29 mouse cellular contexts compared by ENCODE assay signal in genomic region chr17:25294111-25294510, GRCm38 (mm10). TPM values are rescaled to one million over a fixed set of nuclear protein-coding genes. Genes with fewer than 3 reads are reported as not detected.
"Had no signal": no experiment of that assay in that cellular context is flagged by ENCODE, and none has a peak within 500 bp of the region (broad histone marks: within the 10 kb centered on the region; RNA-seq: fewer than 3 reads in every experiment).

No protein-coding gene starts in this region.

- H3K4me2 ChIP-seq: kidney, embryonic 15.5 days; limb, embryonic 15.5 days; liver, embryonic 11.5 days; lung, embryonic 15.5 days; midbrain, embryonic 13.5 days; stomach, embryonic 15.5 days had no signal

- H3K27ac ChIP-seq: kidney, embryonic 15.5 days; limb, embryonic 15.5 days; liver, embryonic 14.5 days; lung, embryonic 15.5 days; midbrain, embryonic 10.5 days; midbrain, embryonic 13.5 days; stomach, embryonic 15.5 days had no signal

- H3K36me3 ChIP-seq: kidney, embryonic 15.5 days; limb, embryonic 15.5 days; lung, embryonic 15.5 days; midbrain, embryonic 10.5 days; midbrain, embryonic 13.5 days; stomach, embryonic 15.5 days had no signal

- DNase-seq: kidney, adult 11 months; kidney, adult 8-10 months; kidney, postnatal 10 days; kidney, postnatal 36 days; lung, adult 18-20 months; lung, postnatal 10 days; lung, postnatal 36 days; right cerebral cortex, adult 18-20 months; right cerebral cortex, postnatal 14 days; right cerebral cortex, postnatal 4 days; spleen, adult 18-20 months; thymus, postnatal 25 days had no signal

- H3K4me1 ChIP-seq: kidney, embryonic 15.5 days; limb, embryonic 15.5 days; lung, embryonic 15.5 days; midbrain, embryonic 10.5 days; midbrain, embryonic 13.5 days; stomach, embryonic 15.5 days had no signal

- H3K27me3 ChIP-seq: kidney, embryonic 15.5 days; lung, embryonic 15.5 days; midbrain, embryonic 13.5 days; stomach, embryonic 15.5 days had no signal

- H3K9me3 ChIP-seq: kidney, embryonic 15.5 days; limb, embryonic 15.5 days; lung, embryonic 15.5 days; megakaryocyte, embryonic 14.5 days; midbrain, embryonic 10.5 days; midbrain, embryonic 13.5 days; stomach, embryonic 15.5 days had no signal

- H3K4me3 ChIP-seq: kidney, embryonic 15.5 days; limb, embryonic 15.5 days; lung, embryonic 15.5 days; megakaryocyte, embryonic 14.5 days; midbrain, embryonic 10.5 days; midbrain, embryonic 13.5 days; stomach, embryonic 15.5 days had no signal

- ATAC-seq: midbrain, embryonic 13.5 days; midbrain, embryonic 16.5 days had no signal

- H3K9ac ChIP-seq: kidney, embryonic 15.5 days; limb, embryonic 15.5 days; liver, embryonic 14.5 days; lung, embryonic 15.5 days; midbrain, embryonic 13.5 days; stomach, embryonic 15.5 days had no signal

RNA-seq across cellular contexts. Expression of gene Prss34, which starts 4.1 kb away (rescaled TPM):
- total RNA-seq: layer of hippocampus, postnatal 14 days; left cerebral cortex, adult 18-20 months; left cerebral cortex, postnatal 25 days; monocyte, adult 5-6 weeks had no signal
- polyA plus RNA-seq: limb, embryonic 11.5 days; liver, embryonic 11.5 days; midbrain, embryonic 10.5 days; midbrain, embryonic 13.5 days; midbrain, embryonic 16.5 days; neural tube, embryonic 14.5 days had no signal

RNA-seq across cellular contexts. Expression of gene Prss28, which starts 14.3 kb away (rescaled TPM):
- total RNA-seq: layer of hippocampus, postnatal 14 days; left cerebral cortex, adult 18-20 months; left cerebral cortex, postnatal 25 days; monocyte, adult 5-6 weeks had no signal
- polyA plus RNA-seq: kidney, embryonic 15.5 days; limb, embryonic 11.5 days; limb, embryonic 15.5 days; liver, embryonic 11.5 days; liver, embryonic 14.5 days; lung, embryonic 15.5 days; midbrain, embryonic 10.5 days; midbrain, embryonic 13.5 days; midbrain, embryonic 16.5 days; neural tube, embryonic 11.5 days; neural tube, embryonic 14.5 days; stomach, embryonic 15.5 days had no signal

RNA-seq across cellular contexts. Expression of gene Prss29, which starts 24.3 kb away (rescaled TPM):
- total RNA-seq: layer of hippocampus, postnatal 14 days; left cerebral cortex, adult 18-20 months; left cerebral cortex, postnatal 25 days; monocyte, adult 5-6 weeks had no signal
- polyA plus RNA-seq: kidney, embryonic 15.5 days; limb, embryonic 11.5 days; limb, embryonic 15.5 days; liver, embryonic 11.5 days; liver, embryonic 14.5 days; lung, embryonic 15.5 days; midbrain, embryonic 10.5 days; midbrain, embryonic 13.5 days; midbrain, embryonic 16.5 days; neural tube, embryonic 11.5 days; neural tube, embryonic 14.5 days; stomach, embryonic 15.5 days had no signal
